Mouse (Mus musculus) NIH3T3 (cell line): ENCODE data around the gene Ccdc28b.

Experiments
- DNase-seq: peaks from one replicate; pipeline ENCODE4 v3.0.0-alpha.2; 2012; ENCODE audit warnings: low read depth

Gene Ccdc28b

DNA sequence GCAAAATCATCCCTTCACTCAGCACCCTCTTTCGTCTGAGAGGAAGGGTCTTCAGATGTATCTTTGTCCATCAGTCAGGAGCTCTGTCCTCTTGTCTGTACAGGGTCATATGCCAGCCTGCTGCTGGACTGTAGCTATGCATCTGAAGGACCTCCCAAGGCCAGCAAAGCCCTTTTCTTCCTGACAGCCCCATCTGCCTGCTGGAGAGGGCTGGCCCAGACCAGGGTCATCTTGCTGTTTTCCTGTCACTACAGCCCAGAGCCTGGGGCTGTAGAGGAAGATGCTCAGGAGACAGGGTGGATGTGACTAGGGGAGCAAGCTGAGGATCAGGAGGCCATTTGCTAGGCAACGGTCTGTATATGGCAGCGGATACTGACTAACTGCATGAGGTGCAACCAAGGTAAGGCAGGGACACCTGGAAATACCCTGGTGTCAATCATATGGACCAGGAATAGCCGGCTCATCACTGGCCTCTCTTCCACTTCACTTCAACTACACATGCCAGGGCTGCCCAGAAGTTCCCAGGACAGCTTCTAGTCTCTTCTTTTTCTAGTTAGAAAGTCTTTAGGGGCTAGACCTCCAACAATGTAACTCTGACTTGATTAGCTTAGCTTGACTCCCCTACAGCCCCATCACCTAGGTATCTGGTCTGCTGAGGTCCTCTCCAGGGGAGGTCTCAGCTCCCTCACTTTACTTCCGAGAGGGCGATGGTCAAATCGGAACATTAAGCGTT is 778 bp downstream of the Ccdc28b start:
- DNase-seq = peak; percentile 19

DNA sequence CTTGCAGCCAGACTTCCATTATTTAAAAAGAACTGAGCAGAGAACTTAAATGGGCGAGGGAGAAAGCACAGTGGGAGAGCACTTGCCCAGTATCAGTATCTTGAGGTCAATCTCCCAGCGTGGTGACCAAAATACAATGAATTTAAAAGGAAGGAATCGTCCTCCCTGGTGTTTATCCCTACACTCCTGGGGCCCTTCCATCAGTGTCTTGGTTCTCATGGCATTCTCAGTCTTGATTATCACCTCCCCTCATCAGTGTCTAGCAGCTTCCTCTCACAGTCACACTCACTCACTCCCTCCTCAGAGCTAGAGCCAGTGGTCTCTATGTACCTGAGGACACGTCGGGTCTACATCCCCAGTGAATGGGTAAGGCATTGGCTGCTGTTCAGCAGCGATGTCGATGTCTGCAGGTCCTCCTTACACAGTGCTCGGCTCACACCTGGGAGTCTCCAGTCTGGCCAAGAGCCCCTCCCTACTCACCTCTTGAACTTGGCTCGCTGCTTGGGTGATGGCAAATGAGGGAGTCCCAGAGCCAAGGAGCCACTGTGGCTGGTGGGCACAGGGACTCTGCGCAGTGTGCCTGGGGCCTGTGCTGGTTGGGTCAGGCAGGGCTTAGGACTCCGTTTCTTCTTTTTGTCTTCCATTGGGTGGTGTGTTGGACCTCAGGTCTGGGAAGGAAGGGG is 1.5 kb downstream of the Ccdc28b start:
- DNase-seq = no peak

DNA sequence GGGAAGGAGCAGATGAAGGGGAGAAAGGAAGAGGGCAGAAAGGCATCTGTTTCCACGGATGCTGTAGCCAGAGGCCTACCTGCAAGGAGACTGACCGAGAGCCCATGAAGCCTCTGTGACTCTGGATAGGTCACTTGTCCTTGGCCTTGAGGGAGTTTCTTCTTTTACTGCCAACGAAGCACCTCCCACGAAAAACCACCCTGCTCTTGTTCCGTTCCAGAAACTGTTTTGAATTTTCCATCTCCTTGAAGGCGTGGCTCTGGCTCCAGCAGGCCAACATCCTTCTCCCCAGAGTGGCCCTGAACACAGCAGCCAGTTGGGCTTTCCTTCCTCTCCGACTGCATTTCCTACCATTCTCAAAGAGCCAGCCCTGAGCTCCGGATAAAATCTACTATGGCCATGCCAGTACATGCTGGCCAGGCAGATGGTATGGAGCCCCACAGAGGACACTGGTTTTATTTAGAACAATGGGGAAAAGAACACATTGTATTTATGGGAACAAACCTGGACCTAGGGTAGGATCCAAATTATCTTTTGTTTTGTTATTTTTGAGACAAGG is 2.4 kb downstream of the Ccdc28b start:
- no peak for DNase-seq

- DNase-seq = no peak
These were observed 3.1 kb downstream of the Ccdc28b start for GRCm38 (mm10) chr4:129620419-129621282.

GRCm38 (mm10) chr4:129618786-129619691 is 4.7 kb downstream of the Ccdc28b start, which contains the start of gene Iqcc:
Gene Iqcc (minus strand): TSS chr4:129619099.
- peak; percentile 98 for DNase-seq

DNA sequence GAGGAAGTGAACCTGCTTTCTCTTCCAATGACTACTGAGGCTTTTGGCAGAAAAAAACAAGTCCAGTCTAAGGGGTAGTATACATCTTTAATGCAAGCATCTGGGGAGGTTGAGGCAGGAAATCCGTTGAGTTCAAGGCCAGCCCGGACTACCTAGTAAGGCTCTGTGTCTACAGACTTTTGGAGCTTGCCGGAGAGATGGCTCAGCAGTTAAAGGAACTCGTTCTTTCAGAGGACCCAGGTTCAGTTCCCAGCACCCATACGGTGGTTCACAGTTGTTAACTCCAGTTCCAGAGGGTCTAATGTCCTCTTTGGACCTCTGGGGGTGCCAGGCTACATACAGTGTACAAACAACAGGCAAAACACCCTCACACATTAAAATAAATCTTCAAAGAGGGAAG is 5.7 kb downstream of the Ccdc28b start:
- no peak for DNase-seq

DNA sequence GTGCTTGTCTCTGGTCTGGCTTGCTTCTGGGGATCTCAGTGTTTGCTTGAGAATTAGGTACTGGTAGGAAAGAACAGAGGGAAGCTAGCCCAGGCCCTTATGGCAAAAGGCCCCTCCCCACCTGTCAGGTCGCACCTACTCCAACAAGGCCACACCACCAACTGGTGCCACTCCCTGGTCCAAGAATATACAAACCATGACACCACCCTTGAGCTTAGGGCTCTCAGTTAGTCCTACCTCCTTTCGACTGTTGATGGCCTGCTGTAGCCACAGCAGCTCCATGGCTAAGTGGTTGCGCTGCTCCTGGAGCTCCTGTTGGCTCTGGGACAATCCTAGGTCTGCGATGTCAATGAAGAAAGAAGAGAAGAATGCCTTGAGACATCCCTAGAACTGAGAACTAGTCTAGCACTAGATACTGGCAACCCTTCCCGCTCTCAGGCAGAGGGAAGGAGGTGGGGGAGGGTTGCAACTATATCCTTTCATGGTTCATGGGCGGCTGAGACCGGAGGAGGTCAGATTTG is 6.6 kb downstream of the Ccdc28b start:
- DNase-seq = no peak

DNA sequence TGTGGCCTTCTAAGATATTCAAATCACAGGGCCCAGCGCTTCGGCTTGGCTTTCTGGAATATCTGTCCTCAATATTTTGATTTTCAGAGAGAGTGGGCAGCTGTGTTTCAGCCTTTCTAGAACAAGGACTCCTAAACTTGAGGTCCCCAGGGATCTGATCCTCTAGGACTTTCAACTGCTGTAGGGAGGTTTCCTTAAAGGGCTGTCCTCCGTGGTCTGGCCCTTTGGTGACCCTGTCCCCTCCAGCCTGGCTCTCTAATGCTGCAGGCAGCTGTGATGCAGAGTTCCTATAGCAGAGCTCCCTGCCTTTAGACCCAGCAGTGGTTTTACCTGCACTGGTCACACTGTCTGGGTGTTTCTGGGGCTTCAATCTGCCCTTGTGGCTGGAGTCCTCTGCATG is 7.1 kb downstream of the Ccdc28b start:
- no peak for DNase-seq

DNA sequence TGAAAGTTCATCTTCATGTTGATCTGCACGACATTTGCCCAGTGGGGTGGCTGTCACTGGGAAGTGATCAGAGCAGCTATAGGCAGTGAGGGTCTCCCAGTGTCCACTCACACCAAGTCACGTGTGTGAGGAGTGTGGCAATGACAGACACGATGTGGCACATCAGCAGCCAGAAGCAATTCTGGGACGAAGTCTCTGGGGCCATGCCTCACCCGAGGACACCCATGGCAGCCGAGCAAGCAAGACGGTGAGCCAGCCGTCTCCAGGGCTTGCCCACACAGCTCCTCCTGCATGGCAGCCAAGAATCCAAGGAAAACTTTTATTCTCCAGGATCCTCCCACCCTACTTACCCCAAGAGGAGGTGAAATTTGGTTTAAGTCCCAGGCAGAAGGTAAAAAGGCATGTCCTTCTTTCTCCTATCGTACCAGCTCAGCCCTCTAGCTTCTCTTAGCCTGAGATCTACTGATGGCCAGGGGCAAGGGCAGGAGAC is 7.9 kb downstream of the Ccdc28b start:
- DNase-seq = no peak

DNA sequence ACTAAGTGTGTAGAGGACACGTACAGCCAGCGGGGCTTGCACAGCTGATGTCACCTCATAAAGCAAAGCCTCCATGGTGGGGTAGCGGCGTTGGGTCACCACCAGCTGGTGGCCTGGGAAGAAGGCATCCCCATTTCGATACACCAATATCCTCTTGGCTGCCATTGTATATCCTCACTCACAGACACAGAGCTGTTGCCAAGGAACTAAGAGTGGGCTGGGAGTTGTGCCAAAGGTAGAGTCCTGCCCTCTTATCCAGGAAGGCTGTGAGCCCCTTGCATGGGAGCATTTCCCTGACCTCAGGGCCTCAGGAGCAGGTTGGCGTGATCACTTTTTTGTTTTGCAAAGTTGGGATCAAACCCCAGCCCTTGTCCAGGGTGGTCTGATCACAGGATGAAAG is 9.7 kb downstream of the Ccdc28b start, which contains the start of gene Dcdc2b:
Gene Dcdc2b (minus strand): TSS at position 165 of the 400 bp plus-strand sequence.
- DNase-seq = peak; percentile 31

DNA sequence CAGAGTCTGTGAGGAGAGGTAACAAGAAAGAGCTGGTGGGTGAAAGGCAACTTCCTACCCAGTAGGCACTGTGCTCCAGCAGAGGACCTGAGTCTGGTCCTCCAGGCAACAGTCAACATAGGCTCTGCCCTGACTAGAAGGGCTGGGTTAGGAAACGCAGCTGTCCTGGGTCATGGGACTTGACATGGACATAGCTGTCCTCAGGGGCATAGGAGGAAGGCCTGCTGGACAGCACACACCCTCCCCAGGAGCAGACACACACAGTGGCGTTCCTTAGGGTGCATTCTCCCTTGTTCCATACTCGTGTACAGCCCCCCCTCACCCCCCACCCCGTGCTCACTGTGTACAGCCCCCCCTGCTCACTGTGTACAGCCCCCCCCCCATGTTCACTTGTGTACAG is 13.3 kb downstream of the Ccdc28b start:
- DNase-seq = no peak

- no peak for DNase-seq
These were observed 13.7 kb downstream of the Ccdc28b start for GRCm38 (mm10) chr4:129610026-129610425.

- DNase-seq = no peak
These were observed 14.6 kb downstream of the Ccdc28b start for GRCm38 (mm10) chr4:129609139-129609631.

DNA sequence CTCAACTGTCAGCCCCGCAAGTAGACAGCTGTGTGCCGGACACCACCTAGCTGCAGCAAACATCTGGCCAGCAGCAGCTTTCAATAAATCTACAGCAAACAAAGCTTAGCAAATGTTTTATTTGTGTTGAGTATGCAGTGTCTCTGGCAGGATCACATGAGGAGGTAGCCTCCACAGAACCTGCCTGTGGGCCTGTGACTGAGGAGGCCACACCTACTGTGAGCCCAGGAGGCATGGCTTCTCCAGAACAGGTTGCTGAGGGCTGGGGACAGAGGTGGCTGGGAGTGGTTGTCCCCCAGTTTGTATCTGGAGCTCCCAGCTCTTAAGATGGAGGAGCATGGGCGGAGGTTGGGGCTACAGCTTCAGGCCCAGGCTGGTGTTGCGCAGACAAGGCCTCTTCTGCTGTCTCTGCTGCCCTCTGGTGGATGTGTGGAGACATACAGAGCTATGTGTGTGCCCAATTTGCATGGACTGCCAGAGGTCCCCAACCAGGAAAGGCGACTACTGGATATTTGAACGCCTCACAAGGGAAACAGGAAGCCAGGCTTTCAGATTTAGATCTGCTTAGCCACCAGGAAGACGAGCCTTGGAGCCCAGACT is 15.2 kb downstream of the Ccdc28b start:
- DNase-seq = peak; percentile 95

GRCm38 (mm10) chr4:129600233-129601158 is 23.3 kb downstream of the Ccdc28b start, which contains the start of the genes Eif3i and Tmem234:
Gene Eif3i (minus strand): TSS chr4:129600648.
Gene Tmem234 (plus strand): TSS chr4:129600668.
- DNase-seq = peak; percentile 90

GRCm38 (mm10) chr4:129588865-129589264 is 34.9 kb downstream of the Ccdc28b start:
- no peak for DNase-seq

- DNase-seq = no peak
These were observed 36.8 kb downstream of the Ccdc28b start for GRCm38 (mm10) chr4:129586943-129587342.

DNA sequence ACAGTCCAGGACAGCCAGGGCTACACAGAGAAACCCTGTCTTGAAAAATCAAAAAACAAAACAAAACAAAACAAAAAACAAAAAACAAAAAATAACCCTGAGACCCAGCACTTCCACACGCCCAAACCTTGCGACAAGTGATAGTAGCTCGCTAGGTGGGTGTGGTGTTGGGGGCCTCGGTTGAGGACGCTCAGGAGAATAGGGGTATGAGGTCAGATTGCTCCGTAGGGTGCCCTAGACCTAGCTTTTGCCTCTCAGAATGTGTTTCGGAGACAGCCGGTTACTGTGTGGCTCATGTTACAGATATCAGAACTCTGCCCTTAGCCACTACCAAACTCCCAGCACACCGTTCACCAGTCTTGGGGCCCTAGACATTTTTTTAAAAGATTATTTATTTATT is 38.0 kb downstream of the Ccdc28b start:
- DNase-seq = no peak
